Mouse (Mus musculus): ENCODE data around the gene Cers5. TPM values are rescaled to one million over a fixed set of nuclear protein-coding genes. Genes with fewer than 3 reads are reported as not detected.

The Cers5 gene
- polyA plus RNA-seq, 1 experiment = 23.4 TPM

GRCm38 (mm10) chr15:99691976-99692375 lies 80.7 kb downstream of the Cers5 start:
- no peak overlapping the region for H3K4me3 ChIP-seq (ENCODE audit: control insufficient read depth, low read depth, low read length)
- TF ChIP-seq POLR2A (IDR thresholded peaks at IDR 0.05; ENCODE audit: control insufficient read depth, low read depth, low read length) (no peak), CTCF (IDR thresholded peaks at IDR 0.05; ENCODE audit: control insufficient read depth, insufficient read depth, insufficient replicate concordance, low read depth, low read length) (no peak)
- H3K36me3 ChIP-seq (ENCODE audit: control insufficient read depth, insufficient read depth, low read length) = no peaks in the 10 kb centered on the region
- H3K27ac ChIP-seq (ENCODE audit: control insufficient read depth, insufficient read depth, low read depth, low read length) = no peak overlapping the region
- H3K4me1 ChIP-seq (ENCODE audit: control insufficient read depth, insufficient read depth, low read length) = peaks cover 4% of the 10 kb centered on the region; the same call in 1 of the 2 replicates
- H3K27me3 ChIP-seq (ENCODE audit: control insufficient read depth, insufficient read depth, low read length) = no peaks in the 10 kb centered on the region

GRCm38 (mm10) chr15:99690924-99691323 lies 81.8 kb downstream of the Cers5 start:
- H3K27ac ChIP-seq (ENCODE audit: control insufficient read depth, insufficient read depth, low read depth, low read length) = no peak overlapping the region
- H3K27me3 ChIP-seq (ENCODE audit: control insufficient read depth, insufficient read depth, low read length) = no peaks in the 10 kb centered on the region
- H3K4me3 ChIP-seq (ENCODE audit: control insufficient read depth, low read depth, low read length) = no peak overlapping the region
- no peaks in the 10 kb centered on the region for H3K36me3 ChIP-seq (ENCODE audit: control insufficient read depth, insufficient read depth, low read length)
- TF ChIP-seq CTCF (IDR thresholded peaks at IDR 0.05; ENCODE audit: control insufficient read depth, insufficient read depth, insufficient replicate concordance, low read depth, low read length) = no peak
- TF ChIP-seq POLR2A (IDR thresholded peaks at IDR 0.05; ENCODE audit: control insufficient read depth, low read depth, low read length) = no peak
- H3K4me1 ChIP-seq (ENCODE audit: control insufficient read depth, insufficient read depth, low read length) = peaks cover 4% of the 10 kb centered on the region; the same call in 1 of the 2 replicates

- TF ChIP-seq POLR2A (IDR thresholded peaks at IDR 0.05; ENCODE audit: control insufficient read depth, low read depth, low read length) (no peak), CTCF (IDR thresholded peaks at IDR 0.05; ENCODE audit: control insufficient read depth, insufficient read depth, insufficient replicate concordance, low read depth, low read length) (peak; percentile 76; the same call in 1 of the 2 replicates)
- H3K27ac ChIP-seq (ENCODE audit: control insufficient read depth, insufficient read depth, low read depth, low read length) = no peak overlapping the region
- H3K27me3 ChIP-seq (ENCODE audit: control insufficient read depth, insufficient read depth, low read length) = no peaks in the 10 kb centered on the region
- H3K4me1 ChIP-seq (ENCODE audit: control insufficient read depth, insufficient read depth, low read length) = peaks cover 2% of the 10 kb centered on the region; the same call in 1 of the 2 replicates
- H3K36me3 ChIP-seq (ENCODE audit: control insufficient read depth, insufficient read depth, low read length) = no peaks in the 10 kb centered on the region
- no peak overlapping the region for H3K4me3 ChIP-seq (ENCODE audit: control insufficient read depth, low read depth, low read length)
These were observed 84.0 kb downstream of the Cers5 start for GRCm38 (mm10) chr15:99688712-99689111.

Other genes starting within 250 kb of the Cers5 start
- 0.19 and 0.72 TPM in 2 replicates for gene Faim2, start 244.7 kb downstream of the Cers5 start, polyA plus RNA-seq (2012; rRNA removed)
- 13.8 and 16.9 TPM in 2 replicates for gene Aqp2, start 193.8 kb downstream of the Cers5 start, polyA plus RNA-seq (2012; rRNA removed)
- gene Aqp5, start 182.1 kb downstream of the Cers5 start, polyA plus RNA-seq (2012; rRNA removed) = 1.1 and 1.6 TPM in 2 replicates
- gene Aqp6, start 171.5 kb downstream of the Cers5 start, polyA plus RNA-seq (2012; rRNA removed) = not detected in 2 replicates
- 41.2 and 45.7 TPM in 2 replicates for gene Racgap1, start 121.2 kb downstream of the Cers5 start, polyA plus RNA-seq (2012; rRNA removed)
- 0.07 and 0.16 TPM in 2 replicates for gene Asic1, start 102.5 kb downstream of the Cers5 start, polyA plus RNA-seq (2012; rRNA removed)
- gene Smarcd1, start 70.8 kb downstream of the Cers5 start, polyA plus RNA-seq (2012; rRNA removed) = 26.3 and 30.9 TPM in 2 replicates
- gene Gm17349, start 67.4 kb downstream of the Cers5 start, polyA plus RNA-seq (2012; rRNA removed) = not detected in 2 replicates
- gene Gpd1, start 55.4 kb downstream of the Cers5 start, polyA plus RNA-seq (2012; rRNA removed) = 16.6 and 16.9 TPM in 2 replicates
- 50.5 and 51.6 TPM in 2 replicates for gene Cox14, start 47.3 kb downstream of the Cers5 start, polyA plus RNA-seq (2012; rRNA removed)
- gene Lima1, start 102.6 kb upstream of the Cers5 start, polyA plus RNA-seq (2012; rRNA removed) = 3.8 and 4.1 TPM in 2 replicates
- gene Fam186a, start 194.2 kb upstream of the Cers5 start, polyA plus RNA-seq (2012; rRNA removed) = 65.1 and 69.6 TPM in 2 replicates
- gene Larp4, start 197.2 kb upstream of the Cers5 start, polyA plus RNA-seq (2012; rRNA removed) = 30.1 and 37.9 TPM in 2 replicates